Mouse (Mus musculus): ENCODE results near the gene Atp10a. TPM values are rescaled to one million over a fixed set of nuclear protein-coding genes. Genes with fewer than 3 reads are reported as not detected.

Atp10a gene
- polyA plus RNA-seq, 1 experiment: 2.8 TPM

DNA sequence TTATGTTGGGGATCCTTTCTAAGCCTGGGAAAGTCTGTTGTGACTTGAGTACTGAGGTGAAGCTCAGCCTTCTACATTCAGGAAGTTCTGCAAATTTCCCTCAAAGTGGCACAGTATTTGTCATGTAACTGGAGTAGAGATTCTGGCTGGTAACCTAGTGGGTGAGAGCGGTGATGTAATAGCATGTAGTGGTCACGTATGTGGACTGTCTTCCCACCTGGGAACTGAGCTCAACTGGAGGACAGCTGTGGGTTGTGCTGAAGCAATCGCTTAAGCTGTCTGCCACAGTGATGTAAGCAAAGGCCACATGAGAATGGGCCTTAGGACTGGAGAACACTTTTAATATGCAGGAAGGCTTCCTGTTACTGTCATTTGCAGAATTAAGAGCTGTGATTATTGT is 60.7 kb downstream of the Atp10a start:
- DNase-seq (ENCODE audit: low read depth): no peak
- no peak for TF ChIP-seq CTCF (IDR thresholded peaks at IDR 0.05; ENCODE audit: borderline replicate concordance, extremely low read depth, insufficient read depth, insufficient read length)
- no peak for TF ChIP-seq POLR2A (IDR thresholded peaks at IDR 0.05; ENCODE audit: borderline replicate concordance, extremely low read depth, insufficient read depth, insufficient read length, poor library complexity, severe bottlenecking)

DNA sequence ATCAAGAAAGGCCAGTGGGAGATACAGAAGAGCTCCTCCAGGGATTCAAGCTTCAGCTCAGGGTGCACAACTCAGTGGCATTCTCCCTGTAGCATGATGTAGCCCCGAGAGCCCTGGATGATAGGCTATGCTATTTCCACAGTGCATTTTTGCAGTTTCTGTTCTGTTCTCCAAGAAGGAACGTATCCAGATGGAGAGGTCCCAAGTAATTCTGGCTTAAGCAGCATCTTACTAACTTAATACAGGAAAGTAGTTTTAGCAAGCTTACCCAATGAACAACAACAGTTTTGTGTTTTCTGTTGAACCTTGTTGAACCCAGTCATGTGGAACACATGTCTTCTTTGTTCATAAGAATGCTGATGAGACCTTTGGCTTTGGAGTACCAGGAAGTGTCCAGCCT is 62.6 kb downstream of the Atp10a start:
- TF ChIP-seq POLR2A (IDR thresholded peaks at IDR 0.05; ENCODE audit: borderline replicate concordance, extremely low read depth, insufficient read depth, insufficient read length, poor library complexity, severe bottlenecking) (no peak), CTCF (IDR thresholded peaks at IDR 0.05; ENCODE audit: borderline replicate concordance, extremely low read depth, insufficient read depth, insufficient read length) (no peak)
- DNase-seq (ENCODE audit: low read depth): peak; percentile 12

DNA sequence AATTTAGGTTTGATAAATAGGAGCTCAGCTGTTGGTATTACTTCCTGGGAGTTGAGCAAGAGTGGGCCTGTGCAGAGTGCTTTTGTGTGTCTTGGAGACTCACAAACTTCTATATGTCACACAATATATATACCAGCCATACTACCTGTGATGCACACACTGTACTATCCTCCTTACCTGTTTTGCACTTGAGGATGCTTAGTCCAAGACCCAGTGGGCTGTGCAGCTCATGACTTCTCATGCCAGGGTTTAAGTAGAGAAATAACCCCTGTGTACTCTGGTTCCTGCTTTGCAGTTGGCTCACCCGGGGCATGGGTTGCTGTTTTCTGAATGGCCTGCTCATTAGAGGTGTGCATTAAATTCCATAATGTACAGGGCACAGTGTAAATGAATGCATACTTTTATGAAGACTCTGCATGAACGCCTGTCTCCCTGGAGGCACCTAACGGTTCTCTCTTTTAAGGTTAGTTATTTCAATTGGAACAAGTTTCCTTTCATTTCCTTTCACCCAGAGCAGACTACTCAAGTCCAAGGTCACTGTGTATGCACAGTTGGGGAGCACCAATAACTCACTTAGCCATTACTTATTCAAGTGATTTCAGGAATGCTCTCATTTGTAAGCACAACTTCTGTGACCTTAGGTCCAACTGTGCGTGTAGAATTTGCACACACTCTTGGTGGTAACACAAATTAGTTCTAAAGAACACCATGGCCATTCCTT is 63.4 kb downstream of the Atp10a start:
- no peak for DNase-seq (ENCODE audit: low read depth)
- TF ChIP-seq POLR2A (IDR thresholded peaks at IDR 0.05; ENCODE audit: borderline replicate concordance, extremely low read depth, insufficient read depth, insufficient read length, poor library complexity, severe bottlenecking): no peak
- no peak for TF ChIP-seq CTCF (IDR thresholded peaks at IDR 0.05; ENCODE audit: borderline replicate concordance, extremely low read depth, insufficient read depth, insufficient read length)

DNA sequence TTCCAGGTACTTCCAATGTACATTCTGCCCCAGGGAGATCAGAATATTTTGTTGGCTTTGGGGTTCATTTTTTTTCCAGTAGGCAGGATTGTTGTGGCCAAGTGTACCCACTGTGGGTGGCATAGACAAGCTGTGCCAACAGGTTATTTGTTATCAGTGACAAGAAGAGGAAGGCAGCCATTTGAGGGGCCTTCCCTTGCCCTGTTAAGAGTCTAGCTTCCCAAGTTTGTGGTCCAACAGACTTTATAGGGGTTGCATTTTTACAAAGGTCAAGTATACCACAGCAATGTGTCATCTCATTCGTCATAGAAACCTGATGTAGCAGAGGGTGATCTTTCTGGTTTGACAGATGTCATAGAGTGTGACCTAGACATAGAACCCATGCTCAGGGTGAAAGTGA is 66.3 kb downstream of the Atp10a start:
- TF ChIP-seq CTCF (IDR thresholded peaks at IDR 0.05; ENCODE audit: borderline replicate concordance, extremely low read depth, insufficient read depth, insufficient read length) (no peak), POLR2A (IDR thresholded peaks at IDR 0.05; ENCODE audit: borderline replicate concordance, extremely low read depth, insufficient read depth, insufficient read length, poor library complexity, severe bottlenecking) (no peak)

DNA sequence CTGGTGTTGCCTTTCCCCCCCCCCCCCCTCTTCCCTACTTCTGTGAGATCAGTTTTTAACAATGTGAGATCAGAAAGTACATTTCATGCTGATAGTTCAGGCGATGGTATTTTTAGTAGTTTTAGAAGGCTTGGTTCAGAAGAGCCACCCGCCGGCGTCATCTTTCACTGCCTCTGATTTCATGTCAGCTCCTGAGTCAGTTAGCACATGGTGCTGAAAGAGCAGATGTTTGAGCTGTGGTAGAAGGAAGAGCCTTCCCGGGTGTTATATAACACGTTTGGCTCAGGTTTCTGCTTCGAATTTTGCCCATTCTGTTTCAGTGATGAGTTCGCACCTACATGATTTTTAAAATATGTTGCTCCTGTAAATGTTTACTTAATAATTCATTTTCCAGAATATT is 74.2 kb downstream of the Atp10a start:
- TF ChIP-seq POLR2A (IDR thresholded peaks at IDR 0.05; ENCODE audit: borderline replicate concordance, extremely low read depth, insufficient read depth, insufficient read length, poor library complexity, severe bottlenecking): no peak
- no peak for TF ChIP-seq CTCF (IDR thresholded peaks at IDR 0.05; ENCODE audit: borderline replicate concordance, extremely low read depth, insufficient read depth, insufficient read length)
- peak; percentile 73 for DNase-seq (ENCODE audit: low read depth)

More for the DNA sequence above, 66.3 kb downstream of the Atp10a start:
- no peak for DNase-seq (ENCODE audit: low read depth)

DNA sequence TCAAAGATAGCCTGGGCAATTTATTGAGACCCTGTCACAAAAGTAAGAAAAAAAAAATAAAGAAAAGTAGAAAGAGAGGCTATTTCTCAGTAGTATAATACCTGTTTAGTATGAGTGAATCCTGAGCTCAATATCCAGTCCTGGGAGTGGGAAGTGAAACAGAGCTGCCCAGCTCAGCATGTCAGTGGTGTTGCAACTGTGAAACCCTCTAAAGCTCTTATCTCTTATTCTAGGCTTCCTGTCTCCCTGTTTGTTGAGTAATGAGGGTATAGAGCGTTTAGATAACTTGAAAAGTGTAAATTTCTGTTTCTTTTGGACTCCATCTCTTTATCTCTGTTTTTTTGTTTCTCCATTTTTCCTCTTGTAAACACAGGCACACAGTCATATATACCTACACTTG is 74.9 kb downstream of the Atp10a start:
- no peak for TF ChIP-seq POLR2A (IDR thresholded peaks at IDR 0.05; ENCODE audit: borderline replicate concordance, extremely low read depth, insufficient read depth, insufficient read length, poor library complexity, severe bottlenecking)
- TF ChIP-seq CTCF (IDR thresholded peaks at IDR 0.05; ENCODE audit: borderline replicate concordance, extremely low read depth, insufficient read depth, insufficient read length): no peak
- DNase-seq (ENCODE audit: low read depth): no peak

DNA sequence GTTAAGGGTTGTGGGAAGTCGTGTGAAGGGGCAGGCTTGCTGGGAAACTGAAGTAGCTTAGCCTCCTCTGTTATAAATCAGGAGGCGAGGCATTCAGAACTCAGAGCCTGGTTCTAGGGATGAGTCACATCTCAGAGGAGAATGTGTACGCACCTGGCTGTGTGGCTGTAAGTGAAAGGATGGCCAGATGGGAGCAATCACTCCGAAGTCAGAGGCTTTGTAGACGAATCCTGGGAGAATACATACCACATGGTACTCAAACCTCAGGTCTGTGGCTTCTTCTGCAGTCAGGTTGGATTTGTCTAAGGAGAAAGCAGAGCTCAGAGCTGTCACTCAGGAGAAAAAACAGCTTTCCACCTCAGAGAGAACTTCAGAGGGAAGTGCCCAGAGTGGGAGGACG is 76.4 kb downstream of the Atp10a start:
- no peak for DNase-seq (ENCODE audit: low read depth)
- TF ChIP-seq CTCF (IDR thresholded peaks at IDR 0.05; ENCODE audit: borderline replicate concordance, extremely low read depth, insufficient read depth, insufficient read length) (no peak), POLR2A (IDR thresholded peaks at IDR 0.05; ENCODE audit: borderline replicate concordance, extremely low read depth, insufficient read depth, insufficient read length, poor library complexity, severe bottlenecking) (no peak)

DNA sequence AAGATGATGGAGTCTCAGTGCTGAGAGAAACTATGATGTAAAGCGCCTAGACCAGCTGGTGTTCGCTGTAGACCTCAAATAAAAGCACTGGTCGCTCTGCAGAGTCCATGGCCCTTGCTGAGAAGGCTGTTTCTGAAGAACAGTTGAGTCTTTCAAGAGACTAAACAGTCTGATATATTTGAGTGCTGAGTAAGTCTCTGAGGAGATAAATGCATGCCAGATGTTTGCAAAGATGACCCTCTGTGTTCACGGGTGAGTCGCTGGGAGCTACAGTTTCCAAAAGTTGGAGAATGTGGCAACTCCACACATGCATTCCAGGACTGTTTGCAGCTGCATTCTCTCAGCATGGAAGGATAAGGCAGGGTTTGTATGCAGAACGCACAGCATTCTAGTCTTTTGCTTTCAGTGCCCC is 77.5 kb downstream of the Atp10a start:
- TF ChIP-seq POLR2A (IDR thresholded peaks at IDR 0.05; ENCODE audit: borderline replicate concordance, extremely low read depth, insufficient read depth, insufficient read length, poor library complexity, severe bottlenecking) (no peak), CTCF (IDR thresholded peaks at IDR 0.05; ENCODE audit: borderline replicate concordance, extremely low read depth, insufficient read depth, insufficient read length) (no peak)
- DNase-seq (ENCODE audit: low read depth): no peak

DNA sequence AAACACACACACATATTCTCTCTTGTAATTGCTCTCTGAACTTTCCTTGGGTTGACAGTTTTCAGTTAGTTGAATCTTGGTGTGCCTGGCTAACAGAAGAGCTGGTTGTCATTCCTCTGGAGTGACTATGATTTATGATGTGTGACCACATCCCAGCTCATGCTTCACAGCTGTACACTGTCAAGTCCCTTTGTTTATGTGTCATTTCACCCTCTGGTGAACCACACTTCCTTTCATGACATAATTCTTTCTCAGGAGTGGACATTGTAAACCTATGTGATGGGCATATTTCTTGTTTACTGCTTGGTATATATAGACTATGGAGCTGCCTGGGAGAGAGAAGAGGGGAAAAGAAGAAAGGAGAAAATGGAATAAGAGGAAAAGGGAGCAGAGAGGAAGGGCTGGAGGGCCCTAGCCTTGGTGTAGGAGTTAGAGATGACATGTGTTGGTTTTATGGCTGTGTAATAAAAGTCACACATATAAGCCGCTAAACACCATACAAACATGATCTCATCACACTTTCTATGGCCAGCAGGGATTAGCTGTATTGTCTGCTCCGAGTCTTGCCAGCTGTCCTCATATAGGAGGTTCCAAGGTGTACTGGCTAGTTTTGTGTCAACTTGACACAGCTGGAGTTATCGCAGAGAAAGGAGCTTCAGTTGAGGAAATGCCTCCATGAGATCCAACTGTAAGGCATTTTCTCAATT is 81.0 kb downstream of the Atp10a start:
- no peak for DNase-seq (ENCODE audit: low read depth)
- TF ChIP-seq POLR2A (IDR thresholded peaks at IDR 0.05; ENCODE audit: borderline replicate concordance, extremely low read depth, insufficient read depth, insufficient read length, poor library complexity, severe bottlenecking): no peak
- no peak for TF ChIP-seq CTCF (IDR thresholded peaks at IDR 0.05; ENCODE audit: borderline replicate concordance, extremely low read depth, insufficient read depth, insufficient read length)

DNA sequence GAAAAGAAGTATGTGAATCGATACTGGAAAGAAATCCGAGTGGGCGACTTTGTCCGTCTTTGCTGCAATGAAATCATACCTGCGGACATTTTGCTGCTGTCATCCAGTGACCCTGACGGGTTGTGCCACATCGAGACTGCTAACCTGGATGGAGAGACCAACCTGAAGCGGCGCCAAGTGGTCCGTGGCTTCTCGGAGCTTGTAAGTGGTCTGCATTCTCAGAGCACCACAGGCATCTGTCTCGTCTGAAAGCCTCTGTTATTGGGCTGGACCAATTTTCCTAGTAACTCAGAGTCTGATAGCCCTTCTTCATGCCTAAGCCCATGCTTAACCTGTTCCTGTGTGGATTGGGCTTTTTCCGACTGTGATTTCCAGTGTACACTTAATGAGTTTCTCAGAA is 84.2 kb downstream of the Atp10a start:
- DNase-seq (ENCODE audit: low read depth): no peak
- TF ChIP-seq CTCF (IDR thresholded peaks at IDR 0.05; ENCODE audit: borderline replicate concordance, extremely low read depth, insufficient read depth, insufficient read length): no peak
- no peak for TF ChIP-seq POLR2A (IDR thresholded peaks at IDR 0.05; ENCODE audit: borderline replicate concordance, extremely low read depth, insufficient read depth, insufficient read length, poor library complexity, severe bottlenecking)

DNA sequence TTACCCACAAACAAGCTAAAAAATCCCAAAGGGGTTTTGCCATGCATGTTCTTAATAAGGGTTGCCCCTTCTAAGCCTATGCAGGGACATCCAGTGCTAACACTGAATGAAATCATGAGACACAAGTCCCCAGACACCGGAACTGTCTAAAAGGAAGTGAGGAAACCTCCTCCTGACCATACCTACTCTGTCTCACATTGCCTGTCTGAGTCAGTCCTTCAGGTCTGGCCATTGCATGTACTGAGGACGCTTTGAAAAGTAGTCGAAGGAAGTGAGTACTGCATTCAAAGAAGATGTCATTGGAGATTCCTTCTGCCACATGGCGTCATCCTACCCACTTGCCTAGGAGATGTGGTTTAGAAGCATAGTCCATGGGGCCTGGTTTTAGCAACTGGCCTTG is 84.9 kb downstream of the Atp10a start:
- no peak for DNase-seq (ENCODE audit: low read depth)
- TF ChIP-seq POLR2A (IDR thresholded peaks at IDR 0.05; ENCODE audit: borderline replicate concordance, extremely low read depth, insufficient read depth, insufficient read length, poor library complexity, severe bottlenecking): no peak

DNA sequence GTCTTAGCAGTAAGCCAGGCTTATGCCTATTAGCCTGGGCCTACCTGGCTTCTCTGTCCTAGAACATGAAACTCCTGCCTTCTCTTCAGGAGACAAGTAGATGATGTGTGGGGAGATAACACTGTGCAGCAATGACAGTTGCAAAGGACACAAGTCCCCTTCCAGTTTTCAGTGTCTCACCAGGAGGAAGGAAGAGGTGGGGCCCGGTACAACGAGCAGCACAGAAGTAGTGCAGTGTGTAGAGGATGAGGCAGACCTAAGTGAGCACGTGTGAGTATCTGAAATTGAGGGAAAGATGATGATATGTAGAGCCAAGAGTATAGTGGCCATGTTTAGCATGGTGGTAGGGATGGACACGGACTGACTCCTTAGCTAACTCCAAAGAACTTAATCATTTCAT is 86.0 kb downstream of the Atp10a start:
- no peak for TF ChIP-seq CTCF (IDR thresholded peaks at IDR 0.05; ENCODE audit: borderline replicate concordance, extremely low read depth, insufficient read depth, insufficient read length)
- no peak for TF ChIP-seq POLR2A (IDR thresholded peaks at IDR 0.05; ENCODE audit: borderline replicate concordance, extremely low read depth, insufficient read depth, insufficient read length, poor library complexity, severe bottlenecking)
- no peak for DNase-seq (ENCODE audit: low read depth)

Data from brain, embryonic 14.5 days (tissue).